Mouse (Mus musculus): ENCODE results near the gene Aqp3.

- no peak for TF ChIP-seq CTCF (IDR thresholded peaks at IDR 0.05; ENCODE audit: extremely low read depth, insufficient read length, insufficient replicate concordance, low read depth, low read length)
- no peak for TF ChIP-seq POLR2A (IDR thresholded peaks at IDR 0.05; ENCODE audit: low read depth, low read length)
Measured at GRCm38 (mm10) chr4:41142601-41143000, 44.6 kb upstream of the Aqp3 start.
